Mouse (Mus musculus): Measurements from ENCODE around the gene Mak.
A peak's percentile ranks its signal among the peaks of the same experiment; 100 is the strongest.

Gene Mak

DNA sequence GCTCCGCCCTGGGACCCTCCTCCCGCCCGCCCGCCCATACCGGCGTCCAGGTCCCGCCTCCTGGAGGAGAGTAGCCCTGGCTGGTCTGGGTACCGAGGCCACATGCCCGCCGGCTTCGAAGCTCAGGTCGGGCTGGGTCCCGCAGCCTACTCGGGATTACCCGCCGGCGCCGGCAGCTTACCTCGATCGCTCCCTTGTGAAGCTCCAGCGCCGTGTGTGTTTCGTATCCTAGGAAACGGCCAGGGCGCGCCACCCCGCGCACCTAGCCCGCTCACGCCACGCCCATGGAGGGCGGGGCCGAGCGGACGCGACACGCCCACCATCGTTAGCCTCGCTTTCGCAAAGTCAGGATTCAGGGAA is at the start of gene Mak:
Mak (minus strand) TSS at position 286 of the 360 bp plus-strand sequence.
- no peak for DNase-seq (ENCODE audit: extremely low read depth, low read depth)

DNA sequence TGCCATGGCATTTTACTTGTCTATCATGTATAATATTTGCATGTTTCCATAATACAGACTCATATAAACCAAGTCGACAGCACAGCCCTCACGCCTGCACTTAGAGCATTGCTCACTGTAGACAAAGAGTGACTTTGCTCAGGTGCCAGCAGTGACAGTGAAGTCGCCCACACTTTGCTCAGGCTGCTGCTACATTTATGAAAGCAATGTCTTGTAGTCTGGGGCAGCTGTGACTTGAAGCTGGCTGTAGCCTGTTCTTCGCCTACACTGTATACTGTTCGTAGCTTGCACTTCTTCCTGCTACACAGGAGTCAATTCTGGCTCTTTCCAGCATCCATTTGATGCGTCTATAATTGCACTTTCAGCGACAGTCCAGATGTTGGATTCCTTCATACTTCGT is 49.6 kb upstream of the Mak start:
- DNase-seq (ENCODE audit: extremely low read depth, low read depth): no peak

DNA sequence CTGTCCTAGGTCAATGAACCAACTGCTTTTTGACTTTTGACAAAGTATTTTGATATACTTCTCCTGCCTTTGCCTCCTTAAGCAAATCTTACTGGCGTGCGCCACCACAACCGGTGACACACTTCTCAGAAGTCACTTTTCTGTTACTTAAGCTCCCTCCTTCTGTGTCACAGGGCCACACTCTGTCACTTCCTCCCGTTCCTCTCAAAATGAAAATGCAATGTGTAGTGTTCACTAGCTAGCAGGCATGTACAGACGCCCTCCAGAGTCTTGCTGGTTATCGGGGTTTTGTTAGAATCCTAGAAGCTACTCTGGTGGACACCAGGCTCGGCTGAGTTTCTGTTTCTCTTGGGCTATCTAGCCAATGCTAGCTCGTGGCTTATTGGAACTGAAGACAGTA is 48.8 kb upstream of the Mak start:
- DNase-seq (ENCODE audit: extremely low read depth, low read depth): no peak

DNA sequence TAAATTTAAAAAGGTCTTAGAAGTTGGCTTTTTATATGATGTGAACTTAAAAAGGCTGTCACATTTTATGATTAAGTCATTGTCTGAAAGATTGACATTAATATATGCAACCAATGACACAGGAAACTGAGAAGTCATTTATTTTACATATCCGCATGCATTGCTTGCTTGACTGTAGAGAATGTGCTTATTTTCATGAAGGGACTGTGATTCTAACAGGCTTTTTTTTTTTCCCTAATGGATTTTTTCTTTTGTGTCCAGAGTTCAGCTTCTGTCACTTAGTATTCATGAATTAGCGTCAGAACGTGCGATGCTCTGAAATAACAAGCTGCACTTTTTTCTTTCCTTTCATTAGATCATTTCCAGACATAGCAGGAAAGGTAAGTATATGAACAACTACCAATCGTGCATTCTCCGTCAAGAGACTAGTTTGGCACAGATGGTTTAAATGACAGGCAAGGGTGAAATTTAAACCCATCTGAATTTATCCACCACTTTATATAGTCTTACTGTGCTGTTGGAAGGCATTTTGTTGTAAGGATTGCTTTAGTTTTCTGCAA is 44.2 kb upstream of the Mak start:
- no peak for DNase-seq (ENCODE audit: extremely low read depth, low read depth)

DNA sequence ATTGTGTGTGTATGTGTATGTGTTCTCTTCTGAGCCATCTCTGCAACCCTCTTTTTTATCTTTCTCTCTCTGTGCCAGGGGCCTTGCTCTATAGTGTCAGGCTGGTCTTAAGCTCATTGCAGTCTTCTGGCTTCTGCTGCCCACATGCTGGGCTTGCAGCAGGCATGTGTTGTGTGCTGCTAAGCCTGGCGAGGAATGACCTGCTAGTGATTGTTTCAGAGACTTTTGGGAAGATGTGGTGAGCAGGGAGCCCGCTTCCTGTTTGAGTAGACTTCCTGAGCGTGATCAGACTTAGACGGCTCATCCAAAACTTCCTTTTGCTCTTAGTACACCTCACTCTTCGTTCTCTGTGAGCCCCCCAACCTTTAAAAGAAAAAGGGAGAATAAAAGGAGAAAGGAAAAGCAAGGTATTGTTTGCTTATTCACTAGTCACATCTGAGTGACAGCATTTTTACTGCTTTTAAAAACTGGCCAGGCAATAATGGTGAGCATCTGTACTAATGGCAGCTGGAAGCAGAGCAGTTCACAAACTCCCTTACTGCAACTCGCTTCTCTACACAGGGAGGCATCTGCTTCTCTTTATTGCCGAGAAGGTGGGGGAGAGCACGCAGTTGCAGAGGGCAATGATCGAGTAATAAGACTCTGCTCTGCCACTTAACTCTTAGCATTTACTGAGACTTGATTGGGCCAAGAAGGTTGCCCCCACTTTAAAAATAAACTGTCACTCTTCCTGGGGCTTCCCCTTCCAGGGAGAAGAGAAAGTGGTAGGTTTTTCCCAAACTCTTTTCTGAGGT is 39.8 kb upstream of the Mak start:
- no peak for DNase-seq (ENCODE audit: extremely low read depth, low read depth)

DNA sequence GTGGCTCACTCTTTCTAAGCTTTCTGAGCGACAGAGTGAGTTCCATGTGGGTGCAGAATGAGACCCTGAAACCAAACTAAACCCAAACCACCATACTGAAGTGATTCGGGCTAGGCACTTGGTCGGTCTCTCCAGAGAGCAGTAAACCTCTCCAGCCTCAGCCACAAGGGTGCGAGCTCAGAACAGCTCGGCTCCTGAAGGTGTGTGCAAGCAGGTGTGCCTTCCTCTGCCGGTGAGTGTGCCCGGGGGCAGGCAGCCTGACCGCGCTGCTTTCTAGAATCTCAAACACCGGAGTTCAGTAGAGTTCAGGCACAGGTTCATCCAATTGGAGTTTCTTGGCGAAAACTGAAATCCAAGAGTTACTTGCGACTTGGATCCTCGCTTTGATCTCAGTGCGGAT is 34.4 kb upstream of the Mak start, which contains the start of gene Sycp2l:
Sycp2l (plus strand) TSS at position 368 of the 400 bp plus-strand sequence.
- no peak for DNase-seq (ENCODE audit: extremely low read depth, low read depth)

DNA sequence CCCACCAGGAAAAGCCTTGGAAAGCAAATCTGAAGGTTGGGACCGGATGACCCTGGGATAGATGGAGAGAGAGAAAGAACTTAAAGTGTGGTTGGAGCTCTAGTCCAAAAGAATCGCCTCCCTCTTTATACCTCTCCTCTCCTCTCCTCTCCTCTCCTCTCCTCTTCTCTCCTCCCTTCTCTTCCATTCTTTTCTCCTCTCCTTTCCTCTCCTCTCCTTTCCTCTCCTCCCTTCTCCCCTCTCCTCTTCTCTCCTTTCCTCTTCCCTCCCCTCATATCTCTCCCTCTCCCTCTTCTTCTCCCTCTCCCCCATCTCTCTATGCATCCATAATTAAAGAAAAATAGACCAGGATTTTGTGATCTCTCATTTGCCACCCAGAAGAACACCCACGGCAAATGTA is 31.4 kb upstream of the Mak start, which contains the start of gene Gcm2:
Gcm2 (minus strand) TSS at position 101 of the 400 bp plus-strand sequence.
- DNase-seq (ENCODE audit: extremely low read depth, low read depth): no peak

DNA sequence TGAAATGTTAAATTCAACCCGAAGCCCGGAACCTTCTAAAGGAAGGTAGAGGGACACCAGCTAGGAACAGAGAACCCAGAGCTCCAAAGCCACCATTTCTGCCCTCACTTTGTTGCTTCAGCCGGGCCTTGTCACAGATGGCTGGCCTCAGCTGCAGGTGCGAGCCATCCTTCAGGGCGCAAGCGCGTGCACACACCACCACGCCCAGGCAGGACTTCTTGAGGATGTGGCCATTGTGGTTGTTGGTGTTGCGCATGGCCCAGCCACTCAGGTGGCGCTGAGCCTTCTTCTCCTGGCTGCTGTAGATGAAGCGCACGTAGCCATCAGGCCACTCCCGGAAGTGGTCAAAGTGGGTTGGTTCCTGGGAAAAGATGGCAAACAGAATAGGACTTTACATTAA is 26.0 kb upstream of the Mak start:
- no peak for DNase-seq (ENCODE audit: extremely low read depth, low read depth)

DNA sequence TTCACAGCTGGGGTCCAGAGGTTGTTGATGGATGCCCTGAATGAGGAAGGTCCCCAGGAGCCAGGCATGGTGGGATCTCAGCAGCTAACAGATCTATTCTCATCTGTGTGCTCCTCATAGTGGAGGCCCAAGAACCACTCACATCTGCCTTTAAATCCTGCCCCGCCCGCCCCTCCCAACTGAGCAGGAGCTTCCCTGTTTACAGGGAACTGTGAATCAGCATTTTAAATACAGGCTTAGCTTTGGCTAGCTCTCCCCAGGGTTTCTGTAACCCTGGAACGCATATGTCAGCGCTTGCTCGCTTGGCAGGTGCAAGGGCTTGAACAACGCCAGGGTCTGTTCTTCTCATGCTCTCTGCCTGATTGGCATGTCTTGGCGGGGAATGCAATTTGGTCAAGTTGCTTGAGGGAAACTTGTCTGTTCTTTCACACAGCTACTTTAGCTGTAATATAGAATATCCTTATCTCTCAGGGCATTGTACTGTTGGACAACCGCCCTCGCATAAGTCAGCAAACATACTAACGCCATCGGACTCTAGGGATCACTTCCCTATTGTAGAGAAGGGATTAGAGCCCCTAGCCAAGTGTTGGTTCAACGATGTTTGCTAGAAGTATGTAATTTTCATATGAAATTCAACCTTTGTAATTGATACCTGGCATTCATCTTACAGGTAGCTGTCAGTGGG is 24.5 kb upstream of the Mak start:
- peak; percentile 43 for DNase-seq (ENCODE audit: extremely low read depth, low read depth)

DNA sequence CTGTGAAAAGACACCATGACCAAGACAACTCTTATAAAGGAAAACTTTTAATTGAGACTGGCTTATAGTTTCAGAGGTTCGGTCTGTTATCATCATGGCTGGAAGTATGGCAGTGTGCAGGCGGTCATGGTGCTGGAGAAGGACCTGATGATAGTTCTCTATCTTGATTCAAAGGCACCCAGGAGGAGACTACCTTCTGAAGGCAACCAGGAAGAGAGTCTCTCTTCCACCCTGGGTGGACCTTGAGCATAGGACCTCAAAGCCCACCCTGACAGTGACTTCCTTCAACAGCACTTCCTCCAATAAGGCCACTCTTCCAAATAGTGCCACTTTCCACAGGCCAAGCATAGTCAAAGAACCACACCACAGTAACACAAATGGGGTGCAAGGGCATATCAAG is 20.5 kb upstream of the Mak start:
- no peak for DNase-seq (ENCODE audit: extremely low read depth, low read depth)

DNA sequence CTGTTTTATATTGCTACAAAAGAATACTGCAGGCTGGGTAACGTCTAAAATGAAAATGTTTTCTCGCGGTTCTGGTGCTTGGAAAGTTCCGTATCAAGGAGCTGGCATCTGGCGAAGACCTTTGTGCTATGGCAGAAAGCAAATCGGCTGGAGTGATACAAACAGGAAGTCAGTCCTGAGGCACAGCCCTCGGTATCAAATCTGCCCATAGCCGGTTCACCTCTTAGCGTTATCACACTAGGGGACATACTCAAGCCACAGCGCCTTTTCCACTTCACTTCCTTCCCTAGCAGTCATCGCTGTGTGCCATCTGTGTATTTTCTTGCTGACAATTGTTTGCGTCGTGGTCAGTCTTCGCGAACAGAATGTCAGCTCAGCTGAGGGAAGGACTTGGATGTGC is 18.8 kb upstream of the Mak start:
- DNase-seq (ENCODE audit: extremely low read depth, low read depth): peak; percentile 84

DNA sequence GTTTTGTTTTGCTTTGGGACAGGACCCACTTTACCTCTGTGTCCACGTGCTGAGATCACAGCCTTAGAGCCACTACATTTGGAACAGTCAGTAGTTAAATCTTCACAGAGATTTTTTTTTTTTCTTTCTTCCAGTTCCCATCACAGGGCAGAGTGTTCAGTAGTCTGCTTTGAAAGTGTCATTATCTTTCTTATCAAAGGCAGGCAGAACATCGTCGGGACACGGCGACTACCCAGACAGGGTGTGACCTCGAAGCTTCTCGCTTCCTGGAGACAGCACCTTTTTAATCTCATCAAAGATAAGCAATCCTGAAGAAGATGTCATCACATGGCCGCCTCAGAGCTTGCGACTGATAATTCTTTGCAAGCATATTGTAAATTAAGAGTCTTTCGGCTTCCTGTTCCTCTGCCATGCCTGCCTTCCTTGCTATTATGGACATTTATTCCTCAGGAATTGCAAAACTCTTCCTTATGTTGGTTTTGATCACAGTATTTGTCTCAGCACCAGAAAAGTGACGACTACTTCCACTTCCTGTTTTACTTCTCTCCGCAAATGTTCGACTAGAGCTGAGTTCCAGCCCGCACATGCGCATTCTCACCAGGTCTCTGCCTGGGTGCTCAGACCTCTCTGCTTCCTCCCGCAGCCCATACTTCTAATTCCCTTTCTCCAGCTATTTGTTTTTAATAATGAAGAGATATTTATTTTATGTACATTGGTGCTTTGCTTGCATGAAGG is 18.0 kb upstream of the Mak start:
- peak; percentile 82 for DNase-seq (ENCODE audit: extremely low read depth, low read depth)

DNA sequence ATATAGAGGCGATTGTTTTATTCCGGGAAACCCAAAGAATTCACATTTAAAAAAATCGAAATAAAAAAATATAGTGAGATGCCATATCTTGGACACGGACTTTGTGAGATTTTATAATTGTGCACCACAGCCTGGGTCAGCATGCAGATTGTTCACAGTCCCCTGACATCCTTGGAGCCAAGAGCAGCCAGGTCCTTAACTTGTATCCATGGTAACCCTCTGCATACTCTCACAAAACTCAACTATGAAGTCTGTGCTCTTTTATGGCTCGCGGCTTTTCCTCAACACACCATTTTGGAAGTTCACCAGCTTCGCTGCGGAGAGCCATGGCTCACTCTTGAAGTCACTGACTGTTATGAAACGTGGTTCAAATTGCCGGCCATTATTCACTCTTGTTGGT is 14.7 kb upstream of the Mak start:
- DNase-seq (ENCODE audit: extremely low read depth, low read depth): no peak

DNA sequence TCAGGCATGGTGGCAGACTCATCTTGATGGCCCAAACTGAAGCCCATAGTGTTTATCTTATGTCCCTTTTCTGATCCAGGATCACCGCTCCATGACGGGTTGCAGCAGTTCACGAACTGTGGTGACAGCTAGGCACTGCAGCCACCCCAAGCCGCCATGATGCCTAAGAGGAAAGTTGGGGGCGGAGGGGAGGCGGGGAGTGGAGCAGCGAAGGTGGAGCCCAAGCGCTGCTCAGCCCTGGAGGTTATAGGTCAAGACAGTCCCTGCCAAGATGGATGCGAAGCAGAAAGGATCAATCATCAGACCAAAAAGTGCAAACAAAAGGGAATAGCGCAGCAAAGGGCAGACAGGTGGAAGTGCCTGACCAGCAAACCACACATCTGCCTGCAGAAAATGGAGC is 11.8 kb upstream of the Mak start:
- no peak for DNase-seq (ENCODE audit: extremely low read depth, low read depth)

DNA sequence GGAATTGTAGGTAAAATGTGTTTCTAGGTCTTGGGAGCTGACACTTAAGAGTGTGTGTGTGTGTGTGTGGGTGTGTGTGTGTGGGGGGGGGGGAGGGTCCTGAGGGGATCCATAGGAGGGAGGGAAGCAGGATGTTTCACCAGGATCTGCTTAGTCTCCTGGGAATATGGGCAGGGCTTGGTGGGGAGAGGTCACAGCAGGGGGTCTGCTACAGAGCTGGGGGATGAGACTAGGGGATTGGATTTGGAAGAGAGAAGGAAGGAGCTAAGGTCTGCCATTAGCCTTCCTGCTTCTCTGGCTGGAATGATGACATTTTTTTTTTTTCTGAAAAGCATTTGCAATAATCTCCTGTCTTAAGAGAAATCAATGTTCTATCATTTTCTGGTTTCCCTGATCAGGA is 9.2 kb upstream of the Mak start:
- DNase-seq (ENCODE audit: extremely low read depth, low read depth): no peak

DNA sequence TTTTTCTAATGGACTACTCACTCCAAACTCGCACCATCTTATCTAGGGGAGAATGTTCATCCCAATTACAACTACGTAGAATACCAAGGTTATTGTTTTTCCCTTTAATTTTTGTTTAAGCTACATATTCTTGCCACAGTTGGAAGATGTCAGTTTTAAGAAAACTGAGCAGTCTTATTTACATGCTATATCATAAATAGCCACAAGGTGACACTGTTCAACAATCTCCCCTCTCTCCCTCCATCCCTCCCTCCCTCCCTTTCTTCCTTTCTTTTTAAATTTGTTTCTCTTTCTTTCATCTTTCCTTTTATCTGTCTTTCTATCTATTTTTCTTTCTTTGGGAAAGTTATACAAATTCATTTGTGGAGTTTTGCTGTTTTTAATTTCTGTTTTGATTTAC is 5.6 kb upstream of the Mak start:
- no peak for DNase-seq (ENCODE audit: extremely low read depth, low read depth)

DNA sequence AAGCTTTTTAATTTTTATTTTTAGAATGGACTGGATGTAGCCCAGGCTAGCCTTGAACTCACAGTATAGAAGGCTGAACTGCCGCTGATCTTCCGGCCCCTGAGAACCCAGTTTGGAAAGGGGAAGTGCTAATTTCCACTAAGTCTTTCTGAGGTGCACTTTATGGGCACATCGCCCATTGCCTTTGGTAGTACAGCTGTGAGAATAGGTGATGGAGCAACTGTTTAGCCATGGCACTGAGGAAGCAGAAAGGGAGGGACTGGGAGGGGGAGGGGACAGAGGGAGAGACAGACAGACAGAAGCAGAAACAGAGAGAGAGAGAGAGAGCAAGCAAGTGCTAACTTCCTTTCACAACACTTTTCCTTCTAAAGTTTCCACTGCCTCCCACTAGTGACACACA is 5.0 kb upstream of the Mak start:
- no peak for DNase-seq (ENCODE audit: extremely low read depth, low read depth)

DNA sequence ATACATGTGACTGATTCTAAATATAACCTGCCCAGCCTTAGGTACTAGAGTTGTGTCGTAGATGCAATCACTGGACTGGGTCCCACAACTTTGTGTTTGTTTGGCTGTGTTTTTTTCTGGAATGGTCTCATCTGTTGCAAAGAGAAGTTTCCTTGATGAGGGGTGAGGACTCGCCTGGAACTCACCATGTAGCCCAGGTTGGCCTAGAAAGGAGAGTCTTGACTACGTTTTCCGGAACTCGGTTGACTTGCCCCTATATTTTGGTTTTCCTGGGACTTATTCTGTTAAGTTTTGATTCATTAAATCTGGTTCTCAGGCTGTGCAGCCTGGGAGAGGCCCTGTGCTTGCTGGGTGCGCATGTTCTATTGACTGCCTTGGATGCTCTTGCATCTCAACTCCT is 1.2 kb upstream of the Mak start:
- DNase-seq (ENCODE audit: extremely low read depth, low read depth): no peak

DNA sequence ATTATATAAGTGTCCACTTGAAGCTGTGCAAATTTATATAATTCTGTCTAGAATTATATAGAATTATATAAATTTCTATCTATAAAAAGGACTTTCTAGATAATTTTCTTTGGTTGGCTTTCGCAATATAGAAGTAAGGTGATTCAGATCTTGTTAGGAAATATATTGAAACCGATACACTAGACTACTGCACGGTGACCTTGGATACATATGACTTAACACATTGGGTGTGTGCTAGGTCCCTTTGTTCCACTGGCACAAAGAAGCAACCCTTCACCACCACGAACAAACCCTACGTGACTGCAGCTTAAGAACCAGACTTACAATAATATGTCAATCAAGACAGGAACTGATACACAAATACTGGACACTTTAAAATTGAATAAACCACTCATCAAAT is 353 bp upstream of the Mak start:
- no peak for DNase-seq (ENCODE audit: extremely low read depth, low read depth)

DNA sequence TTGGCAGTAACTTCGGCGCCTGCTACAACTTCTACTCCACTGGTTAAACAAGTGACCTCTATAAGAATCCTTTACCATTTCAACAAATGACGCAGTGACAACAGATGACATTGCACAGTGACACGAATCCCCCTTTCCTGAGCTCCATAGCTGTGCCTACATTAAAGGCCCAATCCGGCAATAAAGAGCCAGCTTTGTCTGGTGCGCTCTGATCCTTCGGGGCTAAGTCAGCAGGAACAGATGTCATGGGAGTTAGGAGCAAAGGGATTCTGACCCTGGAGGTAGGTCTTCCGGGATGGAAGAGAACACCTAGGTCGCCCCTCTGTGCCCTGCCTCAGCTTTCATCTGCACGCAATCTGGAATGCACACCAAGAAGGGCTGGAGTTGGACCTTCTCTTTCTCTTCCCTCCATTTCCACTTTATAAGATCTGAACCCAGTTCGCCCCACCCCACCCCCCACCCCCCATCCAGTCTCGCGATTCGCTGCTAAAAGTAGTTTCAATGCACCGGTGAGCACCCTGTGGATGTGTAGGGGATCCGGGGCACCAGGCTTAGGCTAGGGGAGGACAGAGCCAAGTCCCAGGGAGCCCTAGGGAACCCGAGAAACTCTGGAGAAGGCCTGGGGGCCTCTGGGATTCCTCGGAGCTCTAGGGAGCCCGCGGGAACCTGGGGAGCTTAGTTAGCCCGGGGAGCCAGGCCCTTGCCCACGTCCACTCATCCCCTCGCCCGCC is 651 bp downstream of the Mak start:
- no peak for DNase-seq (ENCODE audit: extremely low read depth, low read depth)

DNA sequence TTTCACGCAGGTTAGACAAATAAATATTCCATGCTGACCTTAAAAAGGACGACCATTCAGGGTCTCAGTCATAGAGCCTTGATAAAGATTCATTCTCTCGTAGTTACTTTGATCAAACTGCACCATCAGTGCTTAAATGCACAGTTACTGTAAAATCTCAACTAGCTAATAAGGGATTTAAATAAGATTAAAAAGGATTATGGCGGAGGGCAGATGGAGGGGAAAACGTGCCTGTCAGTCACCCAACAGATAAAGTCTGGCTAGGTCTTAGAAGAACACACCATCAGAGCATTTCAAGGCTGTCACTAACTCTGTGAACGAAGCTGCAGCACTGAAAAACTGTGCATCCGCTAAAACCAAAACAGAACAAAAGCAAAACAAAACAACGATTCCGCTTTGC is 1.6 kb downstream of the Mak start:
- DNase-seq (ENCODE audit: extremely low read depth, low read depth): no peak
